Mouse (Mus musculus) G1E-ER4 (cell line): Measurements from ENCODE around the gene Unc119. TPM values are rescaled to one million over a fixed set of nuclear protein-coding genes. Genes with fewer than 3 reads are reported as not detected.

ENCODE experiments used
- GATA1 ChIP-seq: IDR thresholded peaks from one replicate; pipeline ENCODE4 v1.8.0; 2012; ENCODE audit warnings: low read length, inconsistent platforms
- polyA plus RNA-seq: library from polyadenylated mRNA; stranded (reverse); fragments of >175 nt; gene quantifications from 2 replicates; pipeline ENCODE4 v1.2.3, GENCODE M21; 2012

The Unc119 gene
- 28.0 and 37.7 TPM in 2 replicates for polyA plus RNA-seq

DNA sequence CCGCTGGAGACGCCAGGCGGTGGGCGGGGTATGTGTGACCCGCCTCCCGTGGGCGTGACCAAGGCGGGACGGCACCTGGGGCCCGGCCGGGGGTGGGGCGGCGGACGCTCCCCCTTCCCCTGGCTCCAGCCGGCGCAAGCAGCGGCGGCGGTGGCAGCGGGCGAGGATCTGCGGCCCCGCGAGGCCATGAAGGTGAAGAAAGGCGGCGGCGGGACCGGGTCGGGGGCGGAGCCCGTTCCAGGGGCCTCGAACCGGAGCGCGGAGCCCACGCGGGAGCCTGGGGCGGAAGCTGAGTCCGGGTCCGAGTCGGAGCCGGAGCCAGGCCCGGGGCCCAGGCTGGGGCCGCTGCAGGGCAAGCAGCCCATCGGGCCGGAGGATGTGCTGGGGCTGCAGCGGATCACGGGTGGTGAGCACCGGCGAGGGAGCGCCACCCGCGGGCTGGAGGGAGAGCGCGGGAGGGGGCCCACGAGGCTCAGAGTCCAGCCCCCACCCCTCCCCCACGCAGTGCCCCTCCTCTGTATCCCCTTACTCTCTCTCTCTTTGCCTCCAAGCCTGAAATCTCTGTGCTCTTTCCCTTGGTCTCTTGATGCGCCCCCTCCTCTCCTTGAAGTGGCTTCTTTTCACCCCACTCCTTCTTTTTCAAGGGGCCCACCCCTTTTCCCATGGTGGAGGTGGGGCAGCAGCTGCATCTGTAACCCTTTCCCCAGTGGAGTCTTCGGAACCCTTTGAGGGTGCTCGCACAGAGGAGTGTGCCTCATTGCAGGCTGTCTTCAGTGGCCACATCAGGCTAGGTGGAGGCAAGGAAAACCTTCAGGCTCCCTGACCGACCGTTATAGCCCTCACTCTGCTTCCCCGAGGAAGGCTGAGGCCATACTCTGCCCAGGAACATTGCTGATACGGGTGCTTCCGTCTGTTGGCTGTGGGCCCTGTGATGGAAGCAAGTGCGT is at the start of gene Unc119:
Gene Unc119, plus strand, starts transcription at position 102 of the 947 bp plus-strand sequence.
- no peak for TF ChIP-seq GATA1

DNA sequence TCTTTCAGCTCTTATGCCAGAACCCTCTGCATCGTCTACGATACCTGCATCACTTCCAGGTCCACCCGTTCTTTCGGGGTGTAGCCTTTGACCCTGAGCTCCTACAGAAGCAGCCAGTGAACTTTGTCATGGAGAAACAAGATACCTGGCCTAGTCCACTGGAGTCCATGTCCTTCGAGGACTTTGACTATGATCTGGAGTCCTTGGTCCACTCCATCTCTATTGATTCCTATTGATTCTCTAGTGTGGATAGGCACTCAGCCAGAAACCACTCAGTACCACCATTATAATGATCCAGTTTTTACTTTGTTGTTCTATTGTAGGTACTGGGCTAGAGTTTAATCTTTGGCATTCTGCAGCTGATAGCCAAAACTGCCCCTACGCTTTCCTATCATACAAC is 48.7 kb upstream of the Unc119 start:
- TF ChIP-seq GATA1: no peak

GRCm38 (mm10) chr11:78300917-78301316 is 42.4 kb upstream of the Unc119 start:
- TF ChIP-seq GATA1: no peak

DNA sequence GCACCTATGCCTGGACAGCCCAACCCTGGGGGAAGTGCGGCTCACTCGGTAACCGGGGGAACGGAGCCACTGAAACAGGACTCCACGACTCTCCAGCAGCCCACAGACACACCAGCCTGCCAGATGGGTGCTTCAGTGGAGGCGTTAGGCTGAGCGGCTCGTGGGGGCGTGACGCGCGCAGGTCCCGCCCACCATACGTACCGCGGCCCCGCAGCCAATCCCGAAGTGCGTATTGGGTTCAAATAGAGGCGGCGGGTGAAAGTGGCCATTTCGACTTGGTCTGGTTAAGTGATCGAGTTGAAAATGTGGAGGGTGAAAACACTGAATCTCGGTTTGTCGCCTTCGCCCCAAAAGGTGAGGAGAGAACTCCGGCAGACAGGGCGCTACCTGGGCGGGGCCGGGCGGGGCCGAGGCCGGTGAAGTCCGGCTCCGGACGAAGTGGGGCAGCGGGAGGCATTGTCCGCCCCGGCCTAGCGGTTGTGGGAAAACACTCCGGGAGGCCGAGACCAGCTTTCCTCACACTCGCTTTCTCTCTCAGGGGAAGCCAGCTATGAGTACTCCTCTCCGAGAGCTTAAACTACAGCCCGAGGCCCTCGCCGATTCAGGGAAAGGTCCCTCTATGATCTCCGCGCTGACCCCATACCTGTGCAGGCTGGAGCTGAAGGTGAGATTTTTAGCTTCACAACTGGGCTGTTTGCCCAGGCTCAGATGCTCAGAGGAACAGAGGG is 41.8 kb upstream of the Unc119 start, which contains the start of gene Spag5:
Gene Spag5, plus strand, starts transcription at position 173 of the 728 bp plus-strand sequence.
- no peak for TF ChIP-seq GATA1

DNA sequence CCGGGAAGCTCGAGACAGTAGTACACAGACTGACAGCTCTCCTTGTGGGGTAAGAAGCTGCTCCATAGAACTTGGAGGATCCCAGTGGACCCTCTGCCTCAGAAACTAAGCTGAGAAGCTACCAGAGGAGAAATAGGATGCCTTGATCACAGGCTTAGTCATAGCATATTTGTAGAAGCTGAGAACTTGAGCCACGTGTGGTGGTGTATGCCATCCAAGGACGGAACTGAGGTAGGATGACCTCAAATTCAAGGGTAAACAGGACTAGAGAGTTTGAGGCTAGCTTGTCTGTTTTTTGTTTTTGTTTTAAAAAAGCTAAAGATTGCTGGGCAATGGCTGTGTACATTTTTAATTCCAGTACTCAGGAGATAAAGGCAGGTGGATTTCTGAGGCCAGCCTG is 38.0 kb upstream of the Unc119 start:
- no peak for TF ChIP-seq GATA1

DNA sequence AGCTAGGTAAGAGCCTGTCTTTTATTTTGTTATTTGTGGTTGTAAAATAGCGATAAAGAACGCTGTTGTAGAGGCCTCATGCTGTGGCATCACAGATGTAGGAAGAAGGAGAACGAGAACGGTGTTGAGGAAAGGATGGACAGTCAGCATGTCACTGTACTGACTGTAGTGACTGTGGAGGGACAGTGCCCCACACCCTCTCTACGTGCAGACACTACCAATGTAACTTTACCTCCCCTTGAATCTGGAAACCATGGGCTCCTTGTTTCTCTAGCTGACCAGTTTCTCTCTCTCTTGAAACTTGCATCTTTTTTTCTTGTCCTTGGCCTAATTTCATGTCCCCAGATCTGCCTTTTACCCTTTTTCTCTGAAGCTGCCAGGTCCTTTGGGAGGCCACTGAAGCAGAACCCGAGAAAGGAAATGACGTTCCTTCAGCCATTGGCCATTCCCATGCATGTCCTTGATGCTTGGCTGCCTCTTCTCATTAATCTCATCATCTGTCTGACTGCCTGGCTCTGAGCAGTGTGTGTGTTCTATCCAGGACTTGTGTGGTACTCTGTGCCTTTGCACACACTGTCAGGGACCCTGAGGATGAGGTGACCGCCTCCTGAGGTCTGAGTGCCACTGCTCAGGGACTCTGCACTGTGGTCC is 32.3 kb upstream of the Unc119 start:
- TF ChIP-seq GATA1: no peak

DNA sequence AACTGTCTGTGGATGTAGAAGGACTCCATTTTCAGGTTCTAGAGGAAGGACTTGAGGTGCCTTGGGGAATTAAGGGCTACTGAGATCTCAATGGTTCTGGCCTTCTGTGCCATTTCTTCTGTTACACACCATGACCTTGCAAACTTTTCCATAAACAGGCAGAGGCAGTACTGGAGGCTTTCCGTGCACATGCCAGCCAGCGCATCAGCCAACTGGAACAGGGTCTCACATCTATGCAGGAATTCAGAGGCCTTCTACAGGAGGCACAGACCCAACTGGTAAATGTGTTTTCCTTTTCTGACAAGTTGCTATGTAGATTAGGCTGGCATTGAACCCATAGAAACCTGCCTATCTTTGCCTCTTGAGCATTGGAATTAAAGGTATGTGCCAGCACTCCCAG is 29.6 kb upstream of the Unc119 start:
- TF ChIP-seq GATA1: no peak

DNA sequence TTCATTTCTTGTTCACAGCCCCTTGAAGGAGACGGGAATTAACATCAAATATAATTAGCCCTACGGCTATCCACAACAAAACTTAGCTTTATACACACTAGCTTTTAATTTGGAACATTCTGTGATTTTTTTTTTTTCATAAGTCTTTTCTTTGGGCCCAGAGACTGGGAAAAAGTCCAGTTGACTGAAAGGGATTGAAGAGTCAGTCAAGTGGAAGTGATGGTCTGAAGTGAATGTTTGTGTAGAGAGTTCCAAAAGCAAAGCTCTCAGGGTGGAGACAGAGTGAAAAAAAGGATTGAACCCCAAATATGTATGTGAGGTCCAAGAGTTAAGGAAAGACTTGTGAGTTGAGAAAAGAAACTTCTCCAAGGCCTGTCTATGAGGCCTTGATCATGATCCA is 24.9 kb upstream of the Unc119 start:
- no peak for TF ChIP-seq GATA1

- no peak for TF ChIP-seq GATA1
These were observed 21.0 kb upstream of the Unc119 start for GRCm38 (mm10) chr11:78322076-78322831.

- TF ChIP-seq GATA1: no peak
These were observed 20.4 kb upstream of the Unc119 start, which contains the start of gene Aldoc for GRCm38 (mm10) chr11:78322860-78323259. Aldoc (plus strand) TSS chr11:78322968.

DNA sequence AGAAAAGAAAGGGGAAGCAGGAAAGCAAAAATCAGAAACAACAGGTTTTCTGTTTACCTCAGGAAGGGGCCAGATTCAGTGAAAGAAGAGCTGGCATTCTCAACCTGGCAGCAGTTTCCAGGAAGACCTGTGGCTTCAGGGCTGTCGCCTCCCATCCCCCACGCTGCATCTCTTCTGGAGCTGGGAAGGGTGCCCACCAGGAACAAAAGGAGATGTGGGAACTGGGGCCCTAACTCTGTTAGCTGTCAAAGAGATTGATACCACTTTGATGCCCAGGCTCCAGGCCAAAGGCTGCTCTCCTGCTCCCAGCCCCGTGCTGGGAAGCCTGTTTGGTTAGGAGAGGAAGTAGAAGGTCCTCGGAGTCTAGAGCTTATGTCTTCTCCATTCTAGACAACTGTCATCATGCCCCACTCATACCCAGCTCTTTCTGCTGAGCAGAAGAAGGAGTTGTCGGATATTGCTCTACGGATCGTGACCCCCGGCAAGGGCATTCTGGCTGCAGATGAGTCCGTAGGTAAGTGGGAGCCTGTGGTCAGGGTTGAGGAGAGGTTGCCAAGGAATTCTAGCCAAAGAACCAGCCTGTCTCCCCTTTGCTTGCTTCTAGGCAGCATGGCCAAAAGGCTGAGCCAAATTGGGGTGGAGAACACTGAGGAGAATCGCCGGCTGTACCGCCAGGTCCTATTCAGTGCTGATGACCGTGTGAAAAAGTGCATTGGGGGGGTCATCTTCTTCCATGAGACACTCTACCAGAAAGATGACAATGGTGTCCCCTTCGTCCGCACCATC is 19.1 kb upstream of the Unc119 start:
- no peak for TF ChIP-seq GATA1

DNA sequence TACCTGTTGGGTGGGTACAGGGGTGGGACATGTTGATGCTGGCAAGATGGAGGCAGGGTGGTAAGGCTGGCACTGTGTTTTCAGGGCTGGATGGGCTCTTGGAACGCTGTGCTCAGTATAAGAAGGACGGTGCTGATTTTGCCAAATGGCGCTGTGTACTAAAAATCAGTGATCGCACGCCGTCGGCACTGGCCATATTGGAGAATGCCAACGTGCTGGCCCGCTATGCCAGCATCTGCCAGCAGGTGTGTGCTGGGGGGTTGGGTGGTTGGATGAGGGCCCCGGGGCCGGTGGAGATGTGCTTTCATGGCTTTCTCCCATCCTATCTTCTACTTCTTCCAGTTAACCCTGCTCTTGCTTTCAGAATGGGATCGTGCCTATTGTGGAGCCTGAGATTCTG is 18.3 kb upstream of the Unc119 start:
- TF ChIP-seq GATA1: no peak

GRCm38 (mm10) chr11:78327215-78327614 is 16.1 kb upstream of the Unc119 start:
- TF ChIP-seq GATA1: no peak
